In the genomic region with DNA sequence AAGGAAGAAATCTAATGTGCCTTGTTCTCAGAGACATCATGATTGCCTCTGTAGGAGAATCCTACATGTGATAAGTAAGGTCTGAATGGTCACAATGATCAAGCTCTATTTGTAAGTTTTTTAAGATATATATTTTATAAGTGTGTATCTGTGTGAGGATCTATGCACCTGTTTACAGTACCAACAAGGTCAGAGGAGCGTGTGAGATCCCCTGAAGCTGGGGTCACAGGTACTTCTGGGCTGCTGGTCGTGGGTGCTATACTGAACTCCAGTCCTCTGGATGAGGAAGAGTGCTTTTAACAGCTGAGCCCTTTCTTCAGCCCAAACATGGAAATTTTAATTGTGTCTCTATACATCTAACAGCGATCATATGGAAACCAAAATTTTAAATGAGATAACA, we compare ENCODE assay signal across 15 mouse cellular contexts.
"Had no signal": no experiment of that assay in that cellular context is flagged by ENCODE, and none has a peak within 500 bp of the region (broad histone marks: within the 10 kb centered on the region; RNA-seq: fewer than 3 reads in every experiment).

No protein-coding gene starts in this region.

- DNase-seq: retina, postnatal 1 day; right cerebral cortex, adult 18-20 months; right cerebral cortex, postnatal 14 days; right cerebral cortex, postnatal 25 days; spleen, adult 18-20 months; thymus, adult 18-20 months; thymus, adult 2 months; thymus, postnatal 14 days; thymus, postnatal 25 days; thymus, postnatal 36 days; thymus, postnatal 4 days had no signal

- H3K27ac ChIP-seq: neural tube, embryonic 13.5 days; neural tube, embryonic 15.5 days; stomach, embryonic 15.5 days; stomach, postnatal 0 days had no signal

- H3K4me3 ChIP-seq: neural tube, embryonic 13.5 days; neural tube, embryonic 15.5 days; stomach, embryonic 15.5 days had no signal

- H3K9me3 ChIP-seq: neural tube, embryonic 13.5 days; neural tube, embryonic 15.5 days; stomach, embryonic 15.5 days had no signal

- H3K36me3 ChIP-seq: neural tube, embryonic 13.5 days; neural tube, embryonic 15.5 days; stomach, embryonic 15.5 days had no signal
